Mouse (Mus musculus) ES-Bruce4 (cell line): ENCODE measurements around the gene Serac1. TPM values are rescaled to one million over a fixed set of nuclear protein-coding genes. Genes with fewer than 3 reads are reported as not detected.

Experiments
- H3K27ac ChIP-seq: 2 replicates; pipeline ENCODE4 v1.5.1; 2012; ENCODE audit warnings: low read length, inconsistent platforms; ENCODE audit not compliant: insufficient read depth
- H3K27me3 ChIP-seq: 2 replicates; pipeline ENCODE4 v1.6.1; 2012; ENCODE audit warnings: mild to moderate bottlenecking, low read length, inconsistent platforms; ENCODE audit not compliant: control insufficient read depth, poor library complexity, insufficient read depth, severe bottlenecking
- H3K36me3 ChIP-seq: 2 replicates; pipeline ENCODE4 v1.6.1; 2012; ENCODE audit warnings: inconsistent platforms, mild to moderate bottlenecking, low read length, moderate library complexity; ENCODE audit not compliant: control insufficient read depth, poor library complexity, insufficient read depth, severe bottlenecking
- H3K4me1 ChIP-seq: one replicate; pipeline ENCODE4 v1.8.1; 2011; ENCODE audit warnings: low read length; ENCODE audit not compliant: control insufficient read depth, insufficient read depth
- H3K4me3 ChIP-seq: 2 replicates; pipeline ENCODE4 v1.5.1; 2011; ENCODE audit warnings: low read depth, mild to moderate bottlenecking, low read length
- H3K9ac ChIP-seq: 2 replicates; pipeline ENCODE4 v1.6.1; 2012; ENCODE audit warnings: low read depth, mild to moderate bottlenecking, inconsistent platforms; ENCODE audit not compliant: poor library complexity, severe bottlenecking
- H3K9me3 ChIP-seq: replicated peaks from 2 replicates; pipeline ENCODE4 v1.6.1; 2012; ENCODE audit warnings: mild to moderate bottlenecking, low read length, inconsistent platforms; ENCODE audit not compliant: control insufficient read depth, poor library complexity, insufficient read depth, severe bottlenecking
- CTCF ChIP-seq: IDR thresholded peaks from one replicate; pipeline ENCODE4 v1.8.1; 2011; ENCODE audit warnings: low read depth, low read length
- EP300 ChIP-seq: IDR thresholded peaks from 2 replicates; pipeline ENCODE4 v1.6.1; 2011; ENCODE audit warnings: low read depth, low read length; ENCODE audit not compliant: insufficient read depth
- POLR2A ChIP-seq: IDR thresholded peaks from one replicate; pipeline ENCODE4 v1.8.1; 2011; ENCODE audit warnings: low read length; ENCODE audit not compliant: insufficient read depth
- polyA plus RNA-seq: library from polyadenylated mRNA; stranded (reverse); fragments of >200 nt; gene quantifications from 2 replicates; pipeline ENCODE4 v1.2.4, GENCODE M21; 2011; ENCODE audit warnings: low read depth; ENCODE audit not compliant: missing spikeins, insufficient read depth, insufficient read length

The Serac1 gene
- polyA plus RNA-seq, 1 experiment, result 22.6 TPM

- peak within 1 kb of the TSS; percentile 71 for H3K4me3 ChIP-seq
- no peak within 1 kb of the TSS for H3K27ac ChIP-seq
- H3K36me3 ChIP-seq, result no peaks in the 10 kb centered on the region
- H3K9ac ChIP-seq, result peak within 1 kb of the TSS; percentile 98
- H3K9me3 ChIP-seq, result no peaks in the 10 kb centered on the region
- TF ChIP-seq EP300 (no peak), CTCF (no peak), POLR2A (no peak)
- no peaks in the 10 kb centered on the region for H3K27me3 ChIP-seq
- no peaks in the 10 kb centered on the region for H3K4me1 ChIP-seq
Observed at GRCm38 (mm10) chr17:6106361-6107014, 26.9 kb upstream of the Serac1 start, which contains the start of gene Tulp4. TSS of gene Tulp4 (plus strand) at chr17:6106437.

GRCm38 (mm10) chr17:6103566-6103965 is 24.0 kb upstream of the Serac1 start:
- TF ChIP-seq CTCF (no peak), POLR2A (no peak), EP300 (no peak)
- Histone ChIP-seq H3K4me3 (no peak overlapping the region), H3K27me3 (no peaks in the 10 kb centered on the region), H3K36me3 (no peaks in the 10 kb centered on the region), H3K27ac (no peak overlapping the region), H3K4me1 (no peaks in the 10 kb centered on the region), H3K9me3 (no peaks in the 10 kb centered on the region), H3K9ac (no peak overlapping the region)

- H3K9ac ChIP-seq, result no peak overlapping the region
- no peaks in the 10 kb centered on the region for H3K9me3 ChIP-seq
- TF ChIP-seq POLR2A (no peak), EP300 (no peak), CTCF (no peak)
- no peaks in the 10 kb centered on the region for H3K27me3 ChIP-seq
- no peaks in the 10 kb centered on the region for H3K36me3 ChIP-seq
- H3K27ac ChIP-seq, result no peak overlapping the region
- no peak overlapping the region for H3K4me3 ChIP-seq
- H3K4me1 ChIP-seq, result no peaks in the 10 kb centered on the region
Observed at GRCm38 (mm10) chr17:6102287-6102686, 22.7 kb upstream of the Serac1 start.

- Histone ChIP-seq H3K4me1 (no peaks in the 10 kb centered on the region), H3K27ac (no peak overlapping the region), H3K9me3 (no peaks in the 10 kb centered on the region), H3K36me3 (no peaks in the 10 kb centered on the region), H3K9ac (no peak overlapping the region), H3K27me3 (no peaks in the 10 kb centered on the region), H3K4me3 (no peak overlapping the region)
- no peak for TF ChIP-seq EP300
- no peak for TF ChIP-seq POLR2A
- peak; percentile 83 for TF ChIP-seq CTCF
Observed at GRCm38 (mm10) chr17:6097884-6098283, 18.3 kb upstream of the Serac1 start.

GRCm38 (mm10) chr17:6095579-6095978 is 16.0 kb upstream of the Serac1 start:
- H3K36me3 ChIP-seq, result no peaks in the 10 kb centered on the region
- no peak overlapping the region for H3K4me3 ChIP-seq
- H3K27me3 ChIP-seq, result no peaks in the 10 kb centered on the region
- no peak for TF ChIP-seq POLR2A
- TF ChIP-seq EP300, result no peak
- no peak for TF ChIP-seq CTCF
- no peaks in the 10 kb centered on the region for H3K4me1 ChIP-seq
- H3K27ac ChIP-seq, result no peak overlapping the region
- no peaks in the 10 kb centered on the region for H3K9me3 ChIP-seq
- H3K9ac ChIP-seq, result no peak overlapping the region

- Histone ChIP-seq H3K36me3 (peaks cover 4% of the 10 kb centered on the region), H3K4me3 (no peak overlapping the region), H3K9ac (no peak overlapping the region), H3K27ac (no peak overlapping the region), H3K9me3 (no peaks in the 10 kb centered on the region), H3K27me3 (no peaks in the 10 kb centered on the region), H3K4me1 (no peaks in the 10 kb centered on the region)
- TF ChIP-seq POLR2A (no peak), EP300 (no peak), CTCF (no peak)
Observed at GRCm38 (mm10) chr17:6091604-6092003, 12.1 kb upstream of the Serac1 start.
